Mouse (Mus musculus) myocyte (in vitro differentiated cells): ENCODE results near the gene Rassf2.

Experiments used
- E2F4 ChIP-seq: IDR thresholded peaks from one replicate; pipeline ENCODE4 v1.6.1; 2011; ENCODE audit warnings: mild to moderate bottlenecking, control low read depth, moderate library complexity; ENCODE audit not compliant: insufficient read depth
- MYOG ChIP-seq, 3 experiments: IDR thresholded peaks; one replicate each; pipeline ENCODE4 v1.6.1; 2011; ENCODE audit warnings: control low read depth in 2 of 3, low read depth in 2 of 3, mild to moderate bottlenecking in 2 of 3; ENCODE audit not compliant: insufficient read length in 2 of 3, control insufficient read depth in 1 of 3, insufficient read depth in 1 of 3
- POLR2A ChIP-seq: IDR thresholded peaks from one replicate; pipeline ENCODE4 v1.6.1; 2011; ENCODE audit warnings: low read depth, mild to moderate bottlenecking, control low read depth, moderate library complexity; ENCODE audit not compliant: insufficient read length
- REST ChIP-seq: IDR thresholded peaks from one replicate; pipeline ENCODE4 v1.6.1; 2011; ENCODE audit warnings: mild to moderate bottlenecking, control low read depth, moderate library complexity; ENCODE audit not compliant: insufficient read depth, insufficient read length
- TCF12 ChIP-seq: IDR thresholded peaks from one replicate; pipeline ENCODE4 v1.6.1; 2011; ENCODE audit warnings: mild to moderate bottlenecking, control low read depth; ENCODE audit not compliant: poor library complexity, insufficient read depth, severe bottlenecking

- no peak for TF ChIP-seq POLR2A
- TF ChIP-seq TCF12: no peak
- no peak for TF ChIP-seq MYOG (IDR thresholded peaks at IDR 0.05; ENCODE audit: control insufficient read depth in 1 of 3, insufficient read depth in 1 of 3, insufficient read length in 2 of 3, low read depth in 2 of 3)
- no peak for TF ChIP-seq E2F4
- no peak for TF ChIP-seq REST
Measured at GRCm38 (mm10) chr2:131950598-131951095, 79.4 kb downstream of the Rassf2 start, which contains the start of gene Prnd.
